13 mouse cellular contexts compared by ENCODE assay signal in genomic region chr13:99492619-99493303, GRCm38 (mm10). TPM values are rescaled to one million over a fixed set of nuclear protein-coding genes. Genes with fewer than 3 reads are reported as not detected.
DNase-seq lines count a peak whose midpoint lies in the region; ATAC-seq lines count a peak whose summit lies in the region.
"Had no signal": no experiment of that assay in that cellular context is flagged by ENCODE, and none has a peak within 500 bp of the region (broad histone marks: within the 10 kb centered on the region; RNA-seq: fewer than 3 reads in every experiment).

No protein-coding gene starts in this region.

- H3K27ac ChIP-seq in forebrain, embryonic 10.5 days = peak overlapping the region; percentile 89
- H3K27ac ChIP-seq in hindbrain, embryonic 16.5 days (ENCODE audit: low read depth, low read length) = no peak overlapping the region
- no peak overlapping the region for H3K27ac ChIP-seq in neural tube, embryonic 15.5 days (replicated peaks)
- H3K27ac ChIP-seq: embryonic facial prominence, embryonic 15.5 days had no signal

- no peak overlapping the region for H3K9ac ChIP-seq in hindbrain, embryonic 16.5 days (ENCODE audit: low read depth, low read length)
- H3K9ac ChIP-seq in neural tube, embryonic 15.5 days (replicated peaks) = no peak overlapping the region
- H3K9ac ChIP-seq: embryonic facial prominence, embryonic 15.5 days had no signal

- no peak overlapping the region for H3K4me2 ChIP-seq in hindbrain, embryonic 16.5 days (ENCODE audit: low read length)
- no peak overlapping the region for H3K4me2 ChIP-seq in neural tube, embryonic 15.5 days
- H3K4me2 ChIP-seq: embryonic facial prominence, embryonic 15.5 days had no signal

- DNase-seq in adrenal gland, postnatal 25 days = peak; percentile 17
- DNase-seq in adrenal gland, adult 8-10 months = no peak
- no peak for DNase-seq in forebrain, embryonic 10.5 days (ENCODE audit: extremely low spot score, low spot score)
- no peak for DNase-seq in spleen, adult 18-20 months
- no peak for DNase-seq in right cerebral cortex, postnatal 10 days (ENCODE audit: low spot score in 2 of 2)
- DNase-seq in spleen, postnatal 10 days (ENCODE audit: low spot score in 2 of 2) = no peak
- DNase-seq: gastrocnemius, postnatal 10 days; kidney, adult 2 months; right cerebral cortex, postnatal 25 days had no signal

- peak overlapping the region; percentile 21; the same call in 1 of the 2 replicates for H3K4me3 ChIP-seq in forebrain, embryonic 10.5 days
- no peak overlapping the region for H3K4me3 ChIP-seq in hindbrain, embryonic 16.5 days (ENCODE audit: low read length)
- H3K4me3 ChIP-seq in neural tube, embryonic 15.5 days (replicated peaks) = no peak overlapping the region
- H3K4me3 ChIP-seq: embryonic facial prominence, embryonic 15.5 days had no signal

- WGBS in forebrain, embryonic 10.5 days = 43% methylated on average over 7 of the region's 7 CpGs
- 14% methylated on average over 7 of the region's 7 CpGs for WGBS in hindbrain, embryonic 16.5 days
- WGBS in neural tube, embryonic 15.5 days = 26% methylated on average over 7 of the region's 7 CpGs

- peaks cover 71% of the 10 kb centered on the region for H3K36me3 ChIP-seq in forebrain, embryonic 10.5 days (replicated peaks)
- H3K36me3 ChIP-seq in hindbrain, embryonic 16.5 days (ENCODE audit: control insufficient read depth, insufficient read depth, low read length) = 0 out of 2 replicates have a peak, but pooled peaks cover 3% of the 10 kb centered on the region
- peaks cover 11% of the 10 kb centered on the region; the same call in 1 of the 2 replicates for H3K36me3 ChIP-seq in neural tube, embryonic 15.5 days
- H3K36me3 ChIP-seq: embryonic facial prominence, embryonic 15.5 days; G1E had no signal

- peak; percentile 53 for ATAC-seq in hindbrain, embryonic 16.5 days
- ATAC-seq in neural tube, embryonic 15.5 days (ENCODE audit: low FRiP score) = peak; percentile 46

- H3K4me1 ChIP-seq in forebrain, embryonic 10.5 days = peaks cover 44% of the 10 kb centered on the region
- H3K4me1 ChIP-seq in hindbrain, embryonic 16.5 days (ENCODE audit: control insufficient read depth, insufficient read depth, low read depth, low read length) = peaks cover 30% of the 10 kb centered on the region
- H3K4me1 ChIP-seq in neural tube, embryonic 15.5 days = peaks cover 56% of the 10 kb centered on the region

- no peaks in the 10 kb centered on the region for H3K27me3 ChIP-seq in forebrain, embryonic 10.5 days (ENCODE audit: poor library complexity, severe bottlenecking)
- no peaks in the 10 kb centered on the region for H3K27me3 ChIP-seq in hindbrain, embryonic 16.5 days (replicated peaks; ENCODE audit: control insufficient read depth, insufficient read depth, low read length)
- no peaks in the 10 kb centered on the region for H3K27me3 ChIP-seq in neural tube, embryonic 15.5 days (replicated peaks)
- H3K27me3 ChIP-seq: embryonic facial prominence, embryonic 15.5 days had no signal

- H3K9me3 ChIP-seq in forebrain, embryonic 10.5 days = no peaks in the 10 kb centered on the region
- H3K9me3 ChIP-seq in hindbrain, embryonic 16.5 days (ENCODE audit: control insufficient read depth, low read length) = no peaks in the 10 kb centered on the region
- no peaks in the 10 kb centered on the region for H3K9me3 ChIP-seq in neural tube, embryonic 15.5 days (replicated peaks)
- H3K9me3 ChIP-seq: embryonic facial prominence, embryonic 15.5 days had no signal

RNA-seq across cellular contexts. Expression of gene Map1b, which starts 23.6 kb away (rescaled TPM):
- 69.6 and 75.6 TPM in 2 replicates for total RNA-seq in adrenal gland, postnatal 25 days (2021)
- 100 to 1,000 TPM in 2 of 4 experiments, 10 to 100 TPM in 2; 82.9 to 169 (median 120) TPM for total RNA-seq in adrenal gland, adult 8-10 months (2022)
- 403 and 460 TPM in 2 replicates for polyA plus RNA-seq in forebrain, embryonic 10.5 days (2016; fragmentation: Nextera tagmentation; extraction: Ambion mirVana)
- 1,907 and 2,195 TPM in 2 replicates for polyA plus RNA-seq in hindbrain, embryonic 16.5 days (2015; fragmentation: Nextera tagmentation; extraction: Ambion mirVana)
- 1,470 and 1,697 TPM in 2 replicates for polyA plus RNA-seq in neural tube, embryonic 15.5 days (2015; fragmentation: Nextera tagmentation; extraction: Ambion mirVana)
- polyA plus RNA-seq: G1E had no signal
